Comparison of ENCODE assay signal across 42 mouse cellular contexts in the genomic region with DNA sequence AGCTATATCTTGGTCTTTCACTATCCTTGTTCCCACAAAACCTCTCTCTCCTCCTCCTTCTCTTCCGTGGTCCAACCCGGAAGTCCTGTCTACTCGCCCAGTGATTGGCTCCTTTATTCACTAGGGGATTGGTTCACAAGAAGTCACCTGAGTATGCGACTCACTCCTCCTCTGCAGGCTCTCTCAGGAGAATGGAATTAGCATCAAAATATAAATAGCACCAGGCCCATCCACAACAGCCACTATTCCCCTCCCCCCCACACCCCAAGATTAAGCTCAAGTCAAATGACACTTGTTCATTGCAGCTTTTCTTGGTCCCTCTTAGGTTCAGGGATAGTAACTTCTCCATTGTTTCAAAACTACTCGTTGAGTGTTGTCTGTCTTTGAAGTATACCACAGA. TPM values are rescaled to one million over a fixed set of nuclear protein-coding genes. Genes with fewer than 3 reads are reported as not detected.
"Had no signal": no experiment of that assay in that cellular context is flagged by ENCODE, and none has a peak within 500 bp of the region (broad histone marks: within the 10 kb centered on the region; RNA-seq: fewer than 3 reads in every experiment).

No protein-coding gene starts in this region.

- H3K27me3 ChIP-seq: heart, embryonic 15.5 days; hindbrain, embryonic 12.5 days; hindbrain, embryonic 15.5 days; kidney, embryonic 15.5 days; limb, embryonic 13.5 days; liver, embryonic 12.5 days had no signal

- H3K36me3 ChIP-seq: heart, embryonic 13.5 days; heart, embryonic 15.5 days; hindbrain, embryonic 10.5 days; hindbrain, embryonic 12.5 days; hindbrain, embryonic 15.5 days; kidney, embryonic 15.5 days; limb, embryonic 13.5 days; limb, embryonic 15.5 days; liver, embryonic 12.5 days had no signal

- H3K4me3 ChIP-seq: gastrocnemius, adult 2 months; heart, adult 2 months; heart, embryonic 13.5 days; heart, embryonic 15.5 days; hindbrain, embryonic 10.5 days; hindbrain, embryonic 12.5 days; hindbrain, embryonic 15.5 days; kidney, embryonic 15.5 days; limb, embryonic 13.5 days; limb, embryonic 15.5 days; liver, embryonic 12.5 days had no signal

- H3K27ac ChIP-seq: gastrocnemius, adult 2 months; heart, adult 2 months; heart, embryonic 13.5 days; heart, embryonic 15.5 days; hindbrain, embryonic 10.5 days; hindbrain, embryonic 12.5 days; hindbrain, embryonic 15.5 days; hindbrain, postnatal 0 days; kidney, embryonic 15.5 days; kidney, postnatal 0 days; limb, embryonic 13.5 days; limb, embryonic 15.5 days; liver, embryonic 12.5 days; liver, embryonic 14.5 days had no signal

- H3K4me1 ChIP-seq: heart, embryonic 13.5 days; hindbrain, embryonic 10.5 days; hindbrain, embryonic 15.5 days; limb, embryonic 13.5 days; liver, embryonic 12.5 days had no signal

- ATAC-seq: hindbrain, postnatal 0 days; intestine, postnatal 0 days; liver, embryonic 12.5 days had no signal

- H3K9me3 ChIP-seq: heart, embryonic 13.5 days; heart, embryonic 15.5 days; hindbrain, embryonic 10.5 days; hindbrain, embryonic 12.5 days; hindbrain, embryonic 15.5 days; kidney, embryonic 15.5 days; limb, embryonic 13.5 days; limb, embryonic 15.5 days; liver, embryonic 12.5 days had no signal

- H3K4me2 ChIP-seq: heart, embryonic 11.5 days; heart, embryonic 13.5 days; heart, embryonic 15.5 days; hindbrain, embryonic 12.5 days; hindbrain, embryonic 15.5 days; kidney, embryonic 15.5 days; limb, embryonic 13.5 days; limb, embryonic 15.5 days; liver, embryonic 12.5 days had no signal

- DNase-seq: gastrocnemius, adult 2 months; gastrocnemius, postnatal 10 days; gastrocnemius, postnatal 25 days; heart, adult 2 months; heart, postnatal 4 days; kidney, adult 18-20 months; kidney, adult 8-10 months; kidney, postnatal 14 days; kidney, postnatal 36 days; layer of hippocampus, adult 9-11 months; layer of hippocampus, postnatal 36 days; left cerebral cortex, postnatal 4 days had no signal

- H3K9ac ChIP-seq: heart, embryonic 13.5 days; heart, embryonic 15.5 days; hindbrain, embryonic 12.5 days; hindbrain, embryonic 15.5 days; kidney, embryonic 15.5 days; limb, embryonic 13.5 days; limb, embryonic 15.5 days; liver, embryonic 12.5 days; liver, embryonic 14.5 days had no signal

RNA-seq across cellular contexts. Expression of gene Gm11042, which starts 5.8 kb away (rescaled TPM):
- total RNA-seq: gastrocnemius, adult 2 months; gastrocnemius, postnatal 10 days; gastrocnemius, postnatal 25 days; gastrocnemius, postnatal 4 days; granulocyte monocyte progenitor cell, adult 5-6 weeks; heart, adult 2 months; heart, postnatal 25 days; heart, postnatal 4 days; hindbrain, postnatal 0 days; layer of hippocampus, adult 18-20 months; layer of hippocampus, adult 8-10 months; layer of hippocampus, postnatal 14 days; layer of hippocampus, postnatal 36 days; left cerebral cortex, adult 18-20 months; left cerebral cortex, adult 8-10 months; left cerebral cortex, postnatal 10 days; left cerebral cortex, postnatal 25 days; left cerebral cortex, postnatal 4 days; liver, adult 2 months had no signal
- polyA plus RNA-seq: heart, adult 2 months; heart, embryonic 11.5 days; heart, embryonic 13.5 days; heart, embryonic 15.5 days; heart, postnatal 0 days; hindbrain, embryonic 10.5 days; hindbrain, embryonic 12.5 days; hindbrain, embryonic 15.5 days; hindbrain, postnatal 0 days; intestine, embryonic 14.5 days; intestine, postnatal 0 days; kidney, embryonic 15.5 days; kidney, postnatal 0 days; large intestine, adult 2 months; limb, embryonic 11.5 days; limb, embryonic 13.5 days; limb, embryonic 15.5 days; liver, adult 2 months; liver, embryonic 12.5 days; liver, embryonic 14.5 days; liver, embryonic 16.5 days had no signal
